Mouse (Mus musculus): ENCODE results near the gene Ptpn23. TPM values are rescaled to one million over a fixed set of nuclear protein-coding genes. Genes with fewer than 3 reads are reported as not detected.

Gene Ptpn23
- 39.1 and 41.0 TPM in 2 replicates for polyA plus RNA-seq (2012; rRNA removed; ENCODE audit: low replicate concordance)

GRCm38 (mm10) chr9:110408099-110408773 is at the start of gene Ptpn23:
Gene Ptpn23 (minus strand): TSS chr9:110408213.

GRCm38 (mm10) chr9:110419511-110420112 is 11.6 kb upstream of the Ptpn23 start, which contains the start of gene Ngp:
Gene Ngp (plus strand): TSS chr9:110419747.

Other genes starting within 250 kb of the Ptpn23 start
- 0.24 and 0.26 TPM in 2 replicates for gene Cspg5, start 164.4 kb downstream of the Ptpn23 start, polyA plus RNA-seq (2012; rRNA removed; ENCODE audit: low replicate concordance)
- 4.6 and 6.5 TPM in 2 replicates for gene Elp6, start 103.0 kb downstream of the Ptpn23 start, polyA plus RNA-seq (2012; rRNA removed; ENCODE audit: low replicate concordance)
- gene Scap, start 74.9 kb downstream of the Ptpn23 start, polyA plus RNA-seq (2012; rRNA removed; ENCODE audit: low replicate concordance): 27.0 and 31.7 TPM in 2 replicates
- gene Ngp, start 11.5 kb upstream of the Ptpn23 start, polyA plus RNA-seq (2012; rRNA removed; ENCODE audit: low replicate concordance): not detected in 2 replicates
- 9.8 and 10.6 TPM in 2 replicates for gene Klhl18, start 68.5 kb upstream of the Ptpn23 start, polyA plus RNA-seq (2012; rRNA removed; ENCODE audit: low replicate concordance)
- 0.05 and 0.74 TPM in 2 replicates for gene Kif9, start 68.7 kb upstream of the Ptpn23 start, polyA plus RNA-seq (2012; rRNA removed; ENCODE audit: low replicate concordance)
- 17.3 and 19.2 TPM in 2 replicates for gene Setd2, start 124.4 kb upstream of the Ptpn23 start, polyA plus RNA-seq (2012; rRNA removed; ENCODE audit: low replicate concordance)
- 3.7 and 4.2 TPM in 2 replicates for gene Nradd, start 216.2 kb upstream of the Ptpn23 start, polyA plus RNA-seq (2012; rRNA removed; ENCODE audit: low replicate concordance)
- gene Nbeal2, start 245.9 kb upstream of the Ptpn23 start, polyA plus RNA-seq (2012; rRNA removed; ENCODE audit: low replicate concordance): 17.1 and 41.5 TPM in 2 replicates
- 54.2 and 81.1 TPM in 2 replicates for gene Ccdc12, start 248.3 kb upstream of the Ptpn23 start, polyA plus RNA-seq (2012; rRNA removed; ENCODE audit: low replicate concordance)